ENCODE assay signal across 8 mouse cellular contexts in genomic region chr2:12923804-12924591, GRCm38 (mm10). TPM values are rescaled to one million over a fixed set of nuclear protein-coding genes. Genes with fewer than 3 reads are reported as not detected.
DNase-seq lines count a peak whose midpoint lies in the region; ATAC-seq and TF ChIP-seq lines count a peak whose summit lies in the region.

Gene Pter (plus strand): TSS chr2:12924041.

- H3K4me1 ChIP-seq in hindbrain, embryonic 12.5 days = peaks cover 10% of the 10 kb centered on the region

- POLR2A ChIA-PET in Patski (lab: Charles Lee) = no interaction called here

- CTCF ChIA-PET in Patski (lab: Charles Lee) = no interaction called here

- no peak within 1 kb of the TSS for H3K27ac ChIP-seq in hindbrain, embryonic 12.5 days

- DNase-seq in Patski (ENCODE audit: low read depth, low spot score) = peak; percentile 7
- peak; percentile 46 to 49 for DNase-seq in cerebellum, postnatal 14 days
- DNase-seq in frontal cortex, postnatal 14 days (ENCODE audit: low spot score in 2 of 2) = peak; percentile 33 to 36
- DNase-seq in layer of hippocampus, postnatal 14 days (ENCODE audit: low spot score in 2 of 2) = peak; percentile 31 to 56
- peak; percentile 87 for DNase-seq in lung, postnatal 14 days
- peak; percentile 85 for DNase-seq in ovary, postnatal 36 days (ENCODE audit: low spot score)
- DNase-seq in thymus, postnatal 14 days = peak; percentile 74

- peaks cover 13% of the 10 kb centered on the region for H3K27me3 ChIP-seq in Patski
- no peaks in the 10 kb centered on the region for H3K27me3 ChIP-seq in hindbrain, embryonic 12.5 days

- WGBS in hindbrain, embryonic 12.5 days = 2% methylated on average over 24 of the region's 24 CpGs

- H3K4me3 ChIP-seq in hindbrain, embryonic 12.5 days = peak within 1 kb of the TSS; percentile 33

- H3K9ac ChIP-seq in hindbrain, embryonic 12.5 days = peak within 1 kb of the TSS; percentile 28

- TF ChIP-seq CTCF in Patski (IDR thresholded peaks at IDR 0.05) = no peak

- no peaks in the 10 kb centered on the region for H3K36me3 ChIP-seq in hindbrain, embryonic 12.5 days

- peak within 1 kb of the TSS; percentile 55 for H3K4me2 ChIP-seq in hindbrain, embryonic 12.5 days (replicated peaks)

- H3K9me3 ChIP-seq in hindbrain, embryonic 12.5 days (replicated peaks) = no peaks in the 10 kb centered on the region

- in situ Hi-C loops in Patski (cut with MboI; ENCODE audit: low pct_unique_long_range_greater_than_20kb) = no loop called here

- ATAC-seq in Patski = peak; percentile 85
- peak; percentile 93 for ATAC-seq in hindbrain, embryonic 12.5 days (ENCODE audit: low FRiP score)

RNA-seq across cellular contexts. Expression of gene Pter, which starts in this region (rescaled TPM):
- polyA plus RNA-seq in Patski (2021) = 1.5 TPM
- polyA plus RNA-seq in hindbrain, embryonic 12.5 days (2016; fragmentation: Nextera tagmentation; extraction: Ambion mirVana) = 11.0 and 13.6 TPM in 2 replicates
- total RNA-seq in layer of hippocampus, postnatal 14 days (2021) = 1 to 10 TPM; 1.4 to 2.7 TPM

Comparison
In these comparisons a context has a peak if more than half of its experiments do, and no peak if none do; other contexts are left out.
1. DNase-seq: peak in every context shown above with its lines; median percentile 87 in lung, postnatal 14 days; 85 in ovary, postnatal 36 days; 74 in thymus, postnatal 14 days; 48 in cerebellum, postnatal 14 days; 44 in layer of hippocampus, postnatal 14 days; 34 in frontal cortex, postnatal 14 days; 7 in Patski.